Mouse (Mus musculus) neural tube, embryonic 10.5 days (tissue): ENCODE results near the gene Gm5426.
"Not testable (repeated sequence)": the region's sequence is repeated elsewhere in the genome, so short reads cannot be mapped to it uniquely, and the experiment has no call there.

Experiments
- DNase-seq: peaks from one replicate; pipeline ENCODE4 v3.0.0-alpha.2; 2017; ENCODE audit warnings: low spot score; ENCODE audit errors: extremely low spot score

Gene Gm5426

DNA sequence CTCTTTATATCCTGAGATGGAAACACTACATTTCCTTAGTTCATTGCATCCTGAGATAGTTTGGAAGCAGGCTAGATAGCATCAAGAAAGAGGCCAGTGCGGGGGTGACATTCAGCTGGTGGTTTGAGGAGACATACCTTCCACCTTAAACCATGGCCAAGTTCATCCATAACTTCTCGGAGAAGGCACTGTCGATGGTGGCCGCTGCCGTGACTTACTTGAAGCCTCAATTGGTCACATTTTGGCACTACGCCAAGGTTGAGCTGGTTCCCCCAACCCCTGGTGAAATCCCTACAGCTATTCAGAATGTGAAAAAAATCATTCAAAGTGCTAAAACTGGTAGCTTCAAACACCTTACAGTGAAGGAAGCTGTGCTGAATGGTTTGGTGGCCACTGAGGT is at the start of gene Gm5426:
TSS of gene Gm5426 (plus strand) at position 153 of the 400 bp plus-strand sequence.
- DNase-seq = not testable (repeated sequence)

DNA sequence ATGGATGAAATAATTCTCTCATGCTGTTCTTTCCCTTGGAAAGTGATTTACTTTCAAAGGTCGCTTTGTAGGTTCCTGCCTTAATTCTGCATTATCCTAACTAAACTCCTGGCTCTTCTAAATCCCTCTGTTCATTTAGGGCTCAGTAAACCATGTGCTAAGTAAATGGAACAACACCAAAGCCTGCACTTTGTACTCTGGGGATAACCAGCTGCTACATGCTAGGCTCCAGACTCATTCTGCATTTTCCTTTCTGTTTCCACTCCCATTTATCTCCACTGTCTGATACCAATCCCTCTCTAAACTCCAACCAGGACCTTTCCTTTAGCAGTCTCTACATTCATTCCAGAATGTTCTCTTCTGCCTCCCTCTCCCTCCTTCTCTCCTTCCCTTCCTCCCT is 46.7 kb upstream of the Gm5426 start:
- DNase-seq = no peak

- no peak for DNase-seq
These were observed 46.0 kb upstream of the Gm5426 start for GRCm38 (mm10) chr10:96090388-96090787.

- no peak for DNase-seq
These were observed 42.4 kb upstream of the Gm5426 start for GRCm38 (mm10) chr10:96093890-96094531.

- no peak for DNase-seq
These were observed 41.8 kb upstream of the Gm5426 start for GRCm38 (mm10) chr10:96094559-96094958.

DNA sequence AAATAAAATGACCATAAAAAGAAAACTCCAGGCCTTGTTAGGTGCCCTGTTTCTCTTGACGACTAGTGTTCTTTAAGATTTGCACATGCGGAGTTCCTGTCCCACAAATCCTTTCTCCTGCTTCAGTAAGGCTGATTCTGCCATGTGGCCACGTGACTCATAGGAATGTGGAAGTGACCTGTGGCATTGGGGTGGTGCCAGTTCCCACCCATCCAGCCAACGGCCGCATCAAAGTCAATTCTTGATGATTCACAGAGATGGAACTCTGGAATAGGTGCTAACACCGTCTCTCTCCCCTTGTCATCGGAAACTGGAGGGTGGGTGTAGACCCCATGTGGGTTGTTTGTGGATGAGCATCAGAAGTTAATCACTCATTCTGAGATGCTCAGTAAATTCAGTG is 39.7 kb upstream of the Gm5426 start:
- DNase-seq = no peak

GRCm38 (mm10) chr10:96101035-96101434 is 35.4 kb upstream of the Gm5426 start:
- DNase-seq = no peak

- DNase-seq = no peak
These were observed 32.2 kb upstream of the Gm5426 start for GRCm38 (mm10) chr10:96104158-96104557.

DNA sequence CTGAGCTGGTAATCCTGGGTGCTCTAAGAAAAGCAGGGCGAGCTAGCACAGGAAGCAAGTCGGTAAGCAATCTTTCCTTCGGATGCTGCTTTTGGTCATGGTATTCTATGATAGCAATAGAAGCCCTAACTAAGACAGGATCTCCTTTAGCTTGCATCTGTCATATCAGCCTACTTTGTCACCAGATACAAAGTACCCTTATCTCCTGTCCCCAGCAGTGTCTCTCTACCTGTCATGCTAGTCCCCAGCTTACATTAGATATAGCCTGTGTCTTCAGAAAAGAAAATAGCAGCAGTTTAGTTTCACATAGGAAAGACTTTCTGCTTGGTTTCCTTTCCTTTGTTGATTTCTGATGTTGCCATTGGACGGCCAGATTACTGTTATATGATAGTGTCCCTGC is 31.8 kb upstream of the Gm5426 start:
- DNase-seq = no peak

DNA sequence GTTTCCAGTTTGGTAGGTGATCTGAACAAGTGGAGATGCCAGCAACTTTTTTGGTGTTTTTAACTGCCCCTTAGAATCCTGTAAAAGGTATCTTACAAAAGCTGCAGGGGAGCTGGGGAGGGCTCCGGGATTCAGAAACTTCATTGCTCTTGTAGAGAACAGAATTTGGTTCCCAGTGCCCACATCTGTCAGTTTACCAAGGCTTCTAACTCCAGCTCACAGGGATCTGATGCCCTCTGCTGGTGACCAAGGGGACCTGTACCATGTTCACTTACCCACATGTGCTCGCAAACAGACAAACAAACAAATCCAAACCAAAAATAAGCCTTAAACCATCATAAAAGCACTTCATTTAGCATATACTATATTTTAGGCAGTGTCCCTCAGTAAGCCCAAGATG is 31.3 kb upstream of the Gm5426 start:
- DNase-seq = no peak

GRCm38 (mm10) chr10:96106972-96107720 is 29.3 kb upstream of the Gm5426 start:
- DNase-seq = no peak

DNA sequence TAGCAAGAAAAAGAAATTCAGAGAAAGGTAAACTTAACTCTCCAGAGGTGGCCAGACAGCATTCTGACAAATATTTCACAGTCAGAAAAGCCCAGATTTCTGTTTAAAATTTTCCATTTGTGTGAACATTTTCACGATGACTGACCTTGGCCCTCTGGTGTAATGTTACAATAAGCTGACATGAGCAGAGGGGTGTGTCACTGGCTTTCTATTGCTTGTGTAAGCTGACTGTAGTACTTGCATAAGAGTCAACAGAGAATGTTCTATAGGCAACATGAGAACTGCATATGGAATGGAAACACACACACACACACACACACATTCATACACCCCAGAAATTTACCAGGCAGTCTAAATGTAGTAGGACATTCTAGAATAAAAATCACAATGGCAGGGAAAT is 28.6 kb upstream of the Gm5426 start:
- no peak for DNase-seq

GRCm38 (mm10) chr10:96115325-96115724 is 21.1 kb upstream of the Gm5426 start:
- no peak for DNase-seq

GRCm38 (mm10) chr10:96120821-96121220 is 15.6 kb upstream of the Gm5426 start:
- DNase-seq = no peak

DNA sequence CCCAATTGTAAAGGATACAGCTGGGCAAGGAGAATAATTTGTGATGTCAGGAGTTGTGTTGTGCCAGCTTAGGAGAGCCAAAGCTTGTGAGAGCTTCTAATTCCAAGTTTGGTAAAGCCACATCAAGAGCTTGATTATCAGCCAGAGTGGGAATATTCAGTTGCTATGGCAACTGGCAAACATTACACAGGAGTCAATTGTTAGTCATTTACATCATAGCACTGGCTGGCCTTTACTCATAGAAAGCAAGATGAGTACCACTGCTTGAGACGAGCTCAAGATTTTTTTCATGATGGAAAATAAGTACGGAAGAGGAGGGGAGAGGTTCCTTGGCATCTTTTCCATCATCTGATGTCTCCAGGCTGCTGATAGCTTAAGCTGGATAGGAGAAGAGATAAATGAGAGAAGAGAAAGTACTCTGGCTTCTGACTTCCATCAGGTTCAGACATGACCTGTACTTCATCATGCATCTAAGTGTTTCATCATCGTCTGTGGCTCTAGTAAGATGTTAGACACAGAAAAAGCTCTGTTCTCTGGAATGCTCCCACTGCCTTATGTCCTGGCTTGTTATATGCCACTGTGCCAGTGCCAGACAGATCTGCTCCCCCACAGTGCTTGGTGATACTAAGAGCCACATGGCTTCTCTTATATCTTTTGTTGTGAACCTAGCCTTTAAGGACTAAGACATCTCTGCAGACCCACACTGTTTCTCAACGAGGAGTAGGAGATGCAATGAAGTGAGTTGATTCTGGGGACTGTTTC is 15.0 kb upstream of the Gm5426 start:
- DNase-seq = no peak

- no peak for DNase-seq
These were observed 12.5 kb upstream of the Gm5426 start for GRCm38 (mm10) chr10:96123885-96124284.

DNA sequence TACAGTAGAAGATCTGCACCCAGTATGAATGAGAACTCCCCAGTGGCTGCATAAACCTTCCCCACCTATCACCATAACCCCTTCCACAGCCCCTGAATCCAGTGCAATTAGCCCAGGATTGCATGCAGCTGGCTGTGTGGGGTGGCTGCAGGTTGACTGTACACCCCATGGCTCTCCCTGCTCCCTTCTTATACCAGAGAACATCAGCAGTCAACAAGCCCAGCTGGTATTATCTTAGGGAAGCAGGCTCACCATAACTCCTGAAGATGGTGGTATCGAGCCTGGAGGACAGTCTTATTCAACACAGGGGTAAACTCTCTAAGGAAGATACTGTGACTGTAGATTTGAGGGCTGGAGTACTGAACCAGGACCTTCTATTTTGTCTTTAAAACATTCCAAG is 12.1 kb upstream of the Gm5426 start:
- DNase-seq = no peak

GRCm38 (mm10) chr10:96125771-96126454 is 10.5 kb upstream of the Gm5426 start:
- no peak for DNase-seq

DNA sequence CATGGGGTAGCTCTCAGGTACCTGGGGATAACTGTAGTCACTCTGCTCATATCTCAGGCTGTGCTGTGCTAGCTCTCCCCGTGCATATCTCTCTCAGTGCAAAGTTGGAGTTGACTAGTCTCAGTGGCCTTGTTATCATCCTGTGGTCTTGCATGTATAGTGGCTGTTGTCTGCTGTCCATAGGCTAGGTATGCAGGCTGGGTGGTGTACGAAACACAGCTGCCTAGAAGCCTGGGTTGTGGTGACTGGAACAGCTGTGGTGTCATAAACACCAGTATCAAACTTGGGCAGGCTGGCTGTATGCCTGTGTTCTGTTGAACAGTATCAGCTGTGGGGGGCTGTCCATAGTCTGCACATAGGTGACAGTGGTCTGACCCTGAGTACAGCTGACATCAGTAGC is 7.2 kb upstream of the Gm5426 start:
- DNase-seq = no peak

- DNase-seq = no peak
These were observed 6.0 kb upstream of the Gm5426 start for GRCm38 (mm10) chr10:96130406-96130805.

DNA sequence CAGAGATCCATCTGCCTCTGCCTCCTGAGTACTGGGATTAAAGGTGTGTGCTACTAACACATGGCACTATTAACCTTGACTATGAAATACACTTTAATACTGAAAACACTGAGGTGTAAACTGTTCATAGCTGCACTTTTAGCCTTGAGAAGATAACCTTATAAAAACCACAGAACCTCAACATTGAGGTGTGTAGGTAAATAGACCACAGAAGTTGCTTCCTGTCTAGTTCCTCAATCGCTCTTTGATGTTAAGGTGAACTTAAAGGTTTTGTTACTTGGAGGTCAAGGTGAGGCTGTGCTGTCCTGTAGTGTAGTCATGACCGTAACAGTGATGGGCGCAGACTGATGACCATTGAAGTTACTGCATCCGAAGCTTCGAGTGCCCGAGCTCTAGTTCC is 5.3 kb upstream of the Gm5426 start:
- no peak for DNase-seq

DNA sequence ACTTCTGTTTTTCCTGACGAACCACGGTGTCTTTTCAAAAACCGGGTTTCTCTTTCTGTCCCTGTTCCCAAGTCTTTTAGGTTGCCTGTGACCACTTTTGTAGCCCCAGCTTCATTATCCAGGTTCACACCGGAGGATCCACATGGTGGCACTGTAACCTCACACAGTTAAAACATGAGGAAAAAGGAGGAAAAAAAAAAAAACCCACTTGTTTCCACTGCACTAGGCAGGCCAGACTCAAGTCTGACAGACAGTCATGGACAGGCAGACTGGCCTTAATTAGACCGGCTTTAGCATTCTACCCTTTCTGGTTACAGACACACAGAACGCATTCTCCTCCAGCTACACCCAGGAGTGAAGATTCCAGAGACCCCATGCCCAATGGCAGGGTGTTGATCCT is 4.2 kb upstream of the Gm5426 start:
- DNase-seq = peak; percentile 38
